Mouse (Mus musculus): ENCODE measurements around the gene Lcn11.
"Not testable (repeated sequence)": the region's sequence is repeated elsewhere in the genome, so short reads cannot be mapped to it uniquely, and the experiment has no call there.

The Lcn11 gene

DNA sequence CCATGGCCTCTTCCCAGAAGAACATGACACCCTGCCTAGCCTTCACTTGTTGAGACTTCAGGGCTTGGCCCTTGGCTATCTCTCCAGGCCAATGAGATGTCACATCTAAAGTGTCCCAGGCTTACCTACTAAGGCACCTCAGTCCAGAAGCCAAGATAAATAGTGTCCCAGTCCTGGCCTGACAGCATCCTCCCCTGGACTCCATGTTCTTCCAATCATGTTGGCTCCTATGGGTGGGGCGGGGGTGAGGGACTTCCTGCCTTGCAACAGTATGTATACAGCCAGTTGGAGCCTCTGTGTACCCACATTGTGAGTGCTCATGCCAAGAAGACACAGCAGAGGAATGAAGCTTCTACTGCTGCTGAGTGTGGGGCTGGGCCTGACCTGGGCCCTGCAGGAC lies at the start of gene Lcn11:
Lcn11 (plus strand) TSS at position 301 of the 400 bp plus-strand sequence.
- DNase-seq = no peak

DNA sequence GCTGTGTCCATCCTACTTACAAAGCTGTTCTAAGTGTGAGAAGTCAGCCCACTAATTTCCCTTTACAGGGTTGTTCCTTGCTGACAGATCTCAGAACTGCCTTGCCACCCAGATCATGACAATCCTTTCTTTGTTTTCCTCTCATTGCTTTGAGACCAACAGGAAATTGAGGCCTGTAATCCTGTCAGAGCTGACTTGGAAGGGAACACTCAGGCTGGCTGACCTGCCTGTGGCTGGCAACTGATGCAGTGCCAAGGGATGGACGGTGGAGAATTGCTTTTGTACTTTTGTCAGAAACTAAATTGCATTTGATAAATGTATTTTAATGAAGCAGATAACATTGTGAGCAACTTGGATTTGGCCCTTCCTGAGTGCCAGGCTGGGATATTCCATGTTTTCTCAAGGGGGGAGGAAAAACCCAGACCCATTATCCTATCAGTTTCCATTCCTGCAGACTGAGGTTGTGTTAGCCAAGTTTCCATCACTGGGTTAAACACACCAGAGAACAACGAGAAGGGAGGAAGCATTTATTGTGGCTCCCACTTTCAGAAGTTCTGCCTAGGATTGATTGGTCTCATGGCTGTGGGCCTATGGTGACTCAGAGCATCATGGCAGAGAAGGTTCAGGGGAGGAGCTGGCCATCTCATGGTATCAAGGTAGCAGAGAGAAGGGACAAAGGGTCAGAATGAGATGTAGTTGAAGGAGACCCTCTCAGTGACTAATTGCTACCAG lies 43.5 kb upstream of the Lcn11 start:
- DNase-seq = no peak

DNA sequence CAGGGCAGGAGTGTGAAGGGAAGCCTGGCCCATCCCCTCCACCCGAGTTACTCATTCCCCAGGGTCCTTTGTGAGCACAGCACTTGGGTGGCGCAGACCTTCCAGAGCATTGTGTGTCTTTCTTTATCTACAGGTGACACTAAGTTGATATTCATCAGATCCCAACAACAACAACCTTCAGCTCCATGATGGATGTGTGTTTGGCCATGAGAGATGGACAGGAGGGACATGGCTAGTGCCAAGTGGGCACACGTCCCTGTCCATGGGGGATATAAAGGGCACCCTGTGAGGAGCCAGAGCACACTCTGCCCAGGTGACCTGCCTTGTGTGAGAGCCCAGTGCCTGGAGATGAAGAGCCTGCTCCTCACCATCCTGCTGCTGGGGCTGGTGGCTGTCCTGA lies 40.1 kb upstream of the Lcn11 start, which contains the start of gene Obp2b:
Obp2b (plus strand) TSS at position 301 of the 400 bp plus-strand sequence.
- DNase-seq = not testable (repeated sequence)

DNA sequence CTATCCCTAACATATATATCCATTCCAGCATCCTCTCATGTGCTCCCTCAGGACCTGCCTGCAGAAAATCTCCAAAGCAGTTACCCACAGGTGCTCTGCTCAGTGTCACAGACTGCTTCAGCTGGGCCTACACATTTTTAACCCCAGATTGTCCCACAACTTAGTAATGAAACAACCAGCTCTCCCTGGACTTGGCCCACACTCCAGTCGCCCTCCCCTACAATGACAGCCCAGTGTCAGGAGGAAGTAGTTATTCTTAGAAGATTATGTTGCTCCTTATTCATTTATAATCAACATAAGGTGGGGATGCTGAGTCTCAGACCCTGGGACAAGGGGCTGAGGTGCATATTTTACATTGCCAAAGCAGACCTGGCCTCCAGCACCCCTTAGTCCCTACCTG lies 35.1 kb upstream of the Lcn11 start:
- no peak for DNase-seq

DNA sequence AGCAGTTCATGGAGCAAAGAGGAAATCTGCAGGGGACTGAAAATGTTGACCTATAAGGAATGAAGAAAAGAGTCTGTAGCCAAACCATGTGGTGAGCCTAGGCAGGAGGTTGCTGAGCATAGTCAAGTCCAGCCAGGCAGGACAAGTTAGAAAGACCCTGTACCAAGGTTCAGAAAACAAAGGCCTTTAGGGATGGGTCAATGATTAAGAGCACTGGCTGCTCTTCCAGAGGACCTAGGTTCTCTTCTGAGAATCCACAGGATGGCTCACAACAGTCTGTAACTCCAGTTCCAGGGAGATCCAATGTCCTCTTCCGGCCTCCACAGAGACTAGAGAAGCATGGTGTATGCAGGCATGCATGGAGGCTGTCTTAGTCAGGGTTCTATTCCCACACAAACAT lies 22.6 kb upstream of the Lcn11 start:
- no peak for DNase-seq

DNA sequence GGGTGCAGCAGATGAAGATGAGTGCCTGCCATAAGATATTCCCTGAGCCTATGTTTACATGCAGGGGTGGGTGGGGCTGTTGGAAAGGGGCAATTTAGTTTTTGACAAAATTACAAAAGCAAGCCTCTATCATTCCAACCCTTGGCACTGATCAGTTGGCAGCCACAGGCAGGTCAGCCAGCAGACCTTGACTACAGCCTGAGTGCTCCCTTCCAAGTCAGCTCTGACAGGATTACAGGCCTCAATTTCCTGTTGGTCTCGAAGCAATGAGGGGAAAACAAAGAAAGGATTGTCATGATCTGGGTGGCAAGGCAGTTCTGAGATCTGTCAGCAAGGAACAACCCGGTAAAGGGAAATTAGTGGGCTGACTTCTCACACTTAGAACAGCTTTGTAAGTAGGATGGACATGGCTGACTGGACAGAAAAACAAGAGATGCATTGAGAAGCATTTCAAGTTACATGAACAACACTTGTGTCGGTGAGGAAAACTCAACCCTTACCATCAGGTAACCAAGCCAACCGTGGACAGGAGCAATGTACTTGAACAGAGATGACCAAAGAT lies 18.7 kb upstream of the Lcn11 start:
- DNase-seq = no peak

DNA sequence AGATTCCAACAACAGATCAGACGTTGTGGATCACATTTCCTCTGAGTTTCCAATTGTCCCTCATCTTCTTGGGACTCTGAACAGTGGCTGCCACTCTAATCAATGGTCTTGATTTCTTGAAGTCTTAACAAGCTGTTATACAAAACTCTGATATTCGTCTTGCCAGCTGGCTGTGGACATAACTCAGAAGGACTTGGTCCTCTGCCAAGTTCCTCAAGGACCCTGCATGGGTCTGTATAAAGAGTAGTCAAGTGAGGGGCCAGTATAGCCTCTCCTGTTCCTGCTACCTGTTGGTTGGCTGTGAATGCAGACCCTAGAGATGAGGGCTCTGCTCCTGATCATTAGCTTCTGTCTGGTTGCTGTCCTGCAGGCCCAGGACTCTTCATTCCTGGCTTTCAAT lies 11.5 kb upstream of the Lcn11 start, which contains the start of gene Lcn3:
Lcn3 (plus strand) TSS at position 301 of the 400 bp plus-strand sequence.
- DNase-seq = no peak

DNA sequence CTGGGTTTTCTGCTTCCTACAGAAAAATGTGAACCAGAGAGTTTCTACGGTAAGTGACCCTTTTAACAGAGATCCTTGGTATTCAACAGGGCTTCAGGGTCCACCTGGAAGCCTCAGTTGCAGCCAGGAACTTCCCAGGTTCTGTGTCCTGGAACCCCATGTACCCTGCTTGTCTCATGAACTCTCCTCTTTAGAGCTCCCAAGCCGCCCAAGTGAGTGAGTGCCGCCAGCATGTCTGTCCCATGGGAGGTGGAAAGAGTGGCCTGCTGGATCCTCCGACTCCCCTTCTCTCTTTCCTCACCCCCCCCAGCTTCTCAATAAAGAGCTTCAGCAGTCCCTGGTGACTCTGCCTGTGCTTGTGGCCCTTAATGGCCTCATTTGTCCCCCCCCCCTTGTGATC lies 9.1 kb upstream of the Lcn11 start:
- no peak for DNase-seq

DNA sequence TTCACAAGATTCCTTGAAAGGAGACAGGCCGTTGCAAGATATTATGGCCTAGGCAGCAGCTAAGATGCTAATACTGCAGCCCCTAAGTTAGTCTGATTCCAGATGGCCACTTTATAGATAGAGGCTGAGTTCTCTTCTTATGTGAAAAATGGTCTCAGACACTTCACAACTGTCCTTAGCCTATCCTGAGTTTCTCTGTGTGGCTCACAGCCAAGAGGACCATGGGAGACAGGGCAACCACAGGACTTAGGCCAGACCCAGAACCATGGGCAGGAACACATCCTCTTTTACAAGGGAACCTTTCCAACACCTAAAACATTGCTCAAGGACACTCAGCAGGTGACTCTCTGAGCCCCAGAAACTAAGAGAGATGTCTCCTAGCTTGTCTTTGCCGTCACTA lies 3.3 kb upstream of the Lcn11 start:
- DNase-seq = no peak

DNA sequence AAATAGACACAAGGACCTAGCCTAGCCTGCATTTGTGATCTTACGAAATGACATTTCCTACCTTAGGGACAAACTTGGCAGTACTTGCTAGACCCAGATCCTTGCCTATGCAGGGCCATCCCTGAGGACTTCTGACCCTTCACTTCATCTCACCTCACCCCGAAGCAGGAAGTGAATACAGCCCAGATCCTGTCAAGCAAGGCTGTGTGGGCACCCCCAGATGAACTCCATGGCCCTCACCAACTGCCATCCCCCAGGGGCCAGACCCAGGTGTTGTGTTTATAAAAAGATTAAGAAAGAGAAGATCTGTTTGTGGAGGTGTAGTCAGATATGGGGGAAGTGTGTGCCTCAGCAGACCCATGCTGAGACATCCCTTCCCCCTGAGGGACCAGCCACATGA lies 2.2 kb upstream of the Lcn11 start:
- DNase-seq = no peak

DNA sequence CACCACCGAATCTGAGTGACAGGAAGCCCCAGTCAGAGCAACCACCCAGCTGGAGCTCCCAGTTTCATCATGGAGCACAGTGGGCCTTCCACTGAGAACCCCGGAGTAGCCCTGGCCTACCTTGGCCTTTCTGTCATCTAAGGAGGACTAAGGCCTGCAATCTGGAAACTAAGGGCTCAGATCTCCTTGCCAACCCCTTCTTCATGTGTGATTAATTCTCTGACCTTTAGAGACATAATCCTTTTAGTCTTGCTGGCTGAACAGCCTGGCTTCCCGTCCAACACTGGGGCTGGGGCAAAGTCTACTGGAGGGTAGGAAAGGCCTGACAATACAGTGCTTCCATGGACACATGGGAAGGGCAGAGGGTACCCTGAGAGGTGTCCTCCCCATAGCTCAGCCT lies 826 bp upstream of the Lcn11 start:
- DNase-seq = no peak

DNA sequence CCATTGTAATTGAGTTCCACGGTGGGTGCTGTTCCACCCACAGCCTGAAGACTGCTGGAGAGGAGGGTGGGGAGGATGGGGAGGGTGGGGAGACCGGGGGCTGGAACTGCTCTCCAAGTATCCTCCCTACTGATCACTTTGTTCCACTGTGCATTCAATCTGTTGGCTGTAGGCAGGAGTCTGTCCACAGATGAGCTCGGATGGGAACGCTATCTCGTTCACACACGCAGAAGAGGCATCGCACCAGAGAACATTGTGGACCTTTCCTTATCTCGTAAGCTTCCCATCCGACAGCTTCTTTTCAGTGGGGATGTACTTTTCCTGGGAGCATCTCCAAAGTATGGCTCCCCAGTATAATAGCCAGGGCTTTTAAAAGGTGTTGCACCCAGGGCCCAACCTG lies 2.3 kb downstream of the Lcn11 start:
- DNase-seq = no peak

DNA sequence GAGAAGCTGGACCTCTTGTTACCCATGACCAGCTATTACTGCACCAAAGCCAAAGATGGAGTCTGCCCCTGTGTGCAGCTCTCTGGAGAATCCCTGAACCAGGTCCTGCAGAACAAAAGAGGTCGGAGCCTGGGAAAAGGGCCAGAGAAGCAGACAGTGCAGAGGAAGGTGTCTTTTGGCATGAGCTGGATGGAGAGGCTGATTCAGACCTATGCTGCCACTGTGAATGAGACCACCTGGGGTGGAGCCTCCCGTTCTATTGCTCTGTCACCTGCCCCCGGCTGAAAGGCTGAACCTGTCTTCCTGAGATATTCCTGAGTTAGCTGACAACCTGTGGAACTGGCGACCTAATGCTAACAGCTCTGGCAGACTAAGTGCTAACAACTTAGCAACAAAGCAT lies 4.1 kb downstream of the Lcn11 start:
- DNase-seq = no peak

DNA sequence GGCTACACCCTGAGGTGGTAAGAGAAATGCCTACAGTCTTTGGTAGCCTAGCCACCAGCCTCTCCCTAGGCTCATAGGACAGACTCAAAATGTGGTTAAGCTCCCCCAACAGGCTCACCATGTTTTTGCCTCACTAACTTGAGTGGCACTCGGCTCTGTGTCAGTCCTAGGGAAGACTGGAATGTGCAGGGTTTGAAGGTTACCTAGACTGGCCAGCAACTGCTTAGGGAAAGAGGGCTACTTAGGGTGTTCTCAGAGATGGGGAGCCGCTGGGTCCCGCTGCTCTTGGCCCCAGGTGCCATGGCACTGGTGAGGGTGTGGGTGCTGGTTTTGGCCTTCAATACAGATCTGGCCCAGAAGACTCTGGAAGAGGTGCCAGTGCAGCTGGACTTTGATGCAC lies 5.1 kb downstream of the Lcn11 start, which contains the start of gene Gm13539:
Gm13539 (plus strand) TSS at position 301 of the 400 bp plus-strand sequence.
- no peak for DNase-seq

DNA sequence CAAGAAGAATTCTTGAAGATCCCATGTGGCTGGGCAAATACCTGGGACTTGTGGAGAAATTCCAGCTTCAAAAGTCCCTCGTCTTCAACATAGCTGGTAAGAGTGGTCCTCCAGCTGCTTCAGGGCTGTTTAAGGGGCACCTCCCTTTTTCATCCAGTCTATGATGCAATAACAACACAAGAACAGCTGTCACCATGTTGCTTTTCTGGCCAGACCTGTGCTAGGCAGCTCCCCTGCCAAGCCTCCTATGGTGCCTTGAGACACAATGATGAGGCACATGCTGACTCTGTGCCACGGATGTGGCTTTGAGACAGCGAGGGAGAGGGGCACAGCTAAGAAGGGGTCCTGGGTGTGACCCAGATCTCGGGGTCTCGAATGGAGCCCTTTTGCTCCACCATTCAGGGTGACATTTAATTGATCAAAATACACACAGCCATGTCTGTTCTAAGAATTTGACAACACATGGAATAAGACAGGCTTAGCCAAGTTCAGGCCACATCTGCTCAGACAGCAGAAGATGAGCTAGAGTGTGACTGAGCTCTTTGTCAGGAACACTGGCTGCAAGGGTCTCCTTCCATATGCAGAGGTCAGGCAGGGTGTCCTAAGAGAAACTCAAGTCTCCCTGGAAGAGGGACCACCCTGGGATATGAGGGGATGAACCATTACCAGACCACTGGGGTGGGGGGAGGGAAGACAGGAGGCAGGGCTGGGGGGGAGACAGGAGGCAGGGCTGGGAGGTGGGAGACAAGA lies 8.9 kb downstream of the Lcn11 start:
- no peak for DNase-seq

DNA sequence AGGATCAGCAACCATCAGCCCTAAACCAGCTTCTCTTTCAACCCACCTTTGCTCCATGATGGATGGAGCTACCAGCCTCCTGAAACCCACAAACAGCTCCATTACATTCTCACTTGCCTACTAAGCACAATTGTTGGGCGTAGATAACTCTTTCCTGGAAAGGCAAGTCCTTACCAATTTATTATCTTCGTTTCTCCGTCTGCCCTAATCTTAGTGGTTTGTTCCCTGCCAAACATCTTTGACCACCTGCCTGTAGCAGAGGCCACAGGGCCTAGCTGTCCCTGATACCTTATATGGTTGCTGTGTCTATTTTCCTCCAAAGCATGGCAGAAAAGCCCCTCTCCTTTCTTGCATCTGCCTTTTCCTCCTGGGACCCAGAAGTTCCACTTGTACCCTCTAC lies 12.3 kb downstream of the Lcn11 start:
- no peak for DNase-seq

DNA sequence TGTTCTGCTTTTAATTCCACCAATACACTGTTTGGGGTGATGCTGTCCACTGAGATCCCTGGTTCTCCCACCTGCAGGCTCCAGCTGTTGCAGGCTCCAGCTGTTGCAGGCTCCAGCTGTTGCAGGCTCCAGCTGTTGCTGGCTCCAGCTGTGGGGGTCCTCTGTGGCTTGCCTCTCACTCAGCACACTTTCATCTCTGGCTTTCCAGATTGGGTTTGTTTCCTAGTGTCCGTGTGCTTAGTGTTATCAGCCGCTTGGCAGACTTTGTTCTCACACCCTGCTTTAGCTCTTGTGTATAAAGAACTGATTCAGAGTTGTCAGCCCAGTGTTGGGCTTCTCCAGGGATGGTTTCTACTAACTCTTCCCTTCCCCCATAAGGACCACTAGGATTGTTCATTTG lies 20.8 kb downstream of the Lcn11 start:
- DNase-seq = no peak

DNA sequence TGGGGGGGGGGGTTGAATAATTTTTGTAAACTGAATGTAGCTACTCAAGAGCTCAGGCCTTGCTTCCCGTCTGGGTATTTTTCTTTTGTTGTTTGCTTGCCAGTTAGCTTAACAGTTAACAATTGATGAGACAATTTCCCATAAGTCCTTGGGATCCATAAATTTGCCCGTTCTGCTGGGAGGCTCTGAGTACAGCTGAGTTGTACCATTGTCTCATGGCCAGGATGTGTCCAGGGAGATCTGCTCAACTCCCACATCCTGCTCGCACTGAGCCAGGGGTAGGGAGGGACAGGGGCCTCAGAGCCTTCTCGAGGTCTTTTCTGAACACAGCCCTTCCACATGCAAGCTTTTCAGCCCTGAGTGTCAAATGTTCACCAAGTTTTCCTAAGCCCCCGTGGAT lies 21.2 kb downstream of the Lcn11 start:
- no peak for DNase-seq

DNA sequence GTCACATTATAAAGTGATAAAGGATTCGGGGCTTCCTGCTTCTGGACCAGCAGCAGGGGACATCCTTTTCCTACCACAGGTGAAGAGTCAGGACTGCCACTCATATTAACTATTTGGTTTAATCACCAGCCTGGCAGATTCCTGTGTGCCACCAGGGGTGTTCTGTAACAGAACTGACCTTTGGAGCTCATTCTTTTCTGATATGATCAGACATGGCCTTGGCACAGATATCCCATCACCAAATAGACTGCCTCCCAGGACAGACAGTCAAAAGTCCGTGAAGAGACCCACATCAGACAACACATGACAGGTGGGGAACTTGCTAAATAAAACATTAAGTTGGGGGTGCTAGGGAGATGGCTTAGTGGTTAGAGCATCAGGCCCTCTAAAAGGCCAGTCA lies 34.9 kb downstream of the Lcn11 start:
- no peak for DNase-seq

DNA sequence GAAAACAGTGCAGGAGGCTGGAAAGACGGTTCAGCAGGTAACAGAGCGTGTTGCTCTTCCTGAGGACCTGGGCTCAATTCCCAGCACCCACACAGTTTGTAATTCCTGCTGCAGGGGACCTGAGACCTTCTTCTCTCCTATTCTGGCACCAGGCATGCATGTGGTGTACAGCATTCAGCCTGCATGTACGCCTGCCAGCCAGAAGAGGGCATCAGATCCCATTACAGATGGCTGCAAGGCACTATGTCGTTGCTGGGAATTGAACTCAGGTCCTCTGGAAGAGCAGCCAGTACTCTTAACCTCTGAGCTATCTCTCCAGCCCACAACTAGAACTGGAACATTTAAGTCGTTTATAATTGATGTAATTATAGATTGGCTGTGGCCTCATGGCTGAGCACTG lies 36.5 kb downstream of the Lcn11 start:
- DNase-seq = no peak

DNA sequence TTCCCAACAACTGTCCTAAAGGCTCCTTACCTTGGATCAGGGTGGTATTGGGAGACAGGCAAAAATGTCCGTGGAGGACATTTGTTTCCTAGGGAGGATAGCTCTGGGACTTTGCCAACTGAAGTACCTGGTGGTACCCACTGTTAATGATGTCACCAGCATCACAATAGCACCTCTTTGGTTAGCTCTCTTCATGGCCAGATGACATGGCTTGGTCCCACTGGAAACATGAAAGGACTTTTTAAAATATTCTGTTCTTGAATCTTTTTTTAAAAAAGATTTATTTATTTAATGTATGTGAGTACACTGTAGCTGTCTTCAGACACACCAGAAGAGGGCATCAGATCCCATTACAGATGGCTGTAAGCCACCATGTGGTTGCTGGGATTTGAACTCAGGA lies 38.9 kb downstream of the Lcn11 start, which contains the start of gene Glt6d1:
Glt6d1 (minus strand) TSS at position 101 of the 400 bp plus-strand sequence.
- DNase-seq = not testable (repeated sequence)

DNA sequence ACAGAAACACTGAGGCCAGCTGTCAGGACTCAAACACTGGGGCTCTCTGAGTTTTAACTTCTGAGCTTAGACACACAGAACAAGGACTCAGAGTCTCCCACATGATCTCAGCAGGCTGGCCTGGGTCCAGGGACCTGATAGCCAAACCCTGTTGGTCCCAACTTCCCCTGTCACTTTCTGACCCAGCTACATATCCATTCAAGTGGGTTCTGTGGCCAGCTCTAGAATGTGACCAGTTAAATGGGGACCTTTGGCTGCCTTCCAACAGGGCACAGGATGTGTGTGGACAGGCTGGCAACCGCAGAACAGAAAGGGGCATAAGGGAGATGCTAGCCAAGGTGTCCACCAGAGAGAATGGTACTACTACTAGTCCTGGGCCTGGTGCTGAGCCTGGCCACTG lies 46.0 kb downstream of the Lcn11 start, which contains the start of gene Lcn9:
Lcn9 (plus strand) TSS at position 348 of the 400 bp plus-strand sequence.
- DNase-seq = no peak

DNA sequence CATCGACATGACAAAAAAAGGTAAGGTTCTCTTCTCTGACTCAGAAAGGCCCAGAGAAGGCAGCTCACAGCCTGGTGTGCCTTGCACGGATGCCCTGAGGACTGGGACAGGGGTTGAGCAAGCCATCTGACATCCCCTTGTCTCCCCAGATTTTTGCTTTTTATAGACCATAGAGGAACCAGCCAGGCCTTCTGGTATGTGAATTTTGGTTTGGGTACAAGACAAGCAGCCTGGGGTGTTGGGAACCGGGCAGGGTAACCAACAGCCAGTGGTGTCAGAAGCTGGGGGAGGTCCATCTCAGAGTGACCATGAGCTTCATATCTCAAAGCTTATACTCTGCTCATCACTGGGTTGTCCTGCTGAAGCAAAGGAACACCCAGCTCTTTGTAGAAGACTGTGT lies 47.9 kb downstream of the Lcn11 start:
- no peak for DNase-seq

Measured in right cerebral cortex, postnatal 4 days (tissue).